Mouse (Mus musculus) heart, embryonic 10.5 days (tissue): ENCODE measurements around the gene B4galt4. TPM values are rescaled to one million over a fixed set of nuclear protein-coding genes. Genes with fewer than 3 reads are reported as not detected.

Experiments
- DNase-seq: peaks from one replicate; pipeline ENCODE4 v3.0.0-alpha.2; 2017; ENCODE audit warnings: low spot score
- H3K27ac ChIP-seq: fragments of 300-500 bp; sonication (generic); 2 replicates; pipeline ENCODE4 v1.5.1; 2016; ENCODE audit warnings: mild to moderate bottlenecking
- H3K27me3 ChIP-seq: fragments of 300-500 bp; sonication (generic); 2 replicates; pipeline ENCODE4 v1.6.1; 2016; ENCODE audit warnings: mild to moderate bottlenecking; ENCODE audit not compliant: poor library complexity, insufficient read depth, severe bottlenecking
- H3K36me3 ChIP-seq: fragments of 300-500 bp; sonication (generic); 2 replicates; pipeline ENCODE4 v1.6.1; 2016; ENCODE audit warnings: mild to moderate bottlenecking, moderate library complexity
- H3K4me1 ChIP-seq: fragments of 300-500 bp; sonication (generic); 2 replicates; pipeline ENCODE4 v1.6.1; 2016; ENCODE audit warnings: mild to moderate bottlenecking
- H3K4me3 ChIP-seq: fragments of 300-500 bp; sonication (generic); 2 replicates; pipeline ENCODE4 v1.5.1; 2016; ENCODE audit warnings: mild to moderate bottlenecking, moderate library complexity
- H3K9me3 ChIP-seq: fragments of 300-500 bp; sonication (generic); 2 replicates; pipeline ENCODE4 v1.6.1; 2016; ENCODE audit warnings: mild to moderate bottlenecking, moderate library complexity
- WGBS: fragments of 180-500 bp; shearing (Covaris S2); methylation state at CpG from one replicate; pipeline ENCODE4 v1.1.7; 2016; 5-methylcytosine and 5-hydroxymethylcytosine counted together
- polyA plus RNA-seq: library from polyadenylated mRNA; unstranded; fragments of >200 nt; fragmentation: Nextera tagmentation; extraction: Ambion mirVana; gene quantifications from 2 replicates; pipeline ENCODE4 v1.2.1, GENCODE M21; 2016

The B4galt4 gene
- polyA plus RNA-seq, 1 experiment from 2014 or later, result 28.5 TPM

- H3K27ac ChIP-seq, result no peak overlapping the region
- no peaks in the 10 kb centered on the region for H3K27me3 ChIP-seq
- H3K36me3 ChIP-seq, result peaks cover 41% of the 10 kb centered on the region
- no peaks in the 10 kb centered on the region for H3K9me3 ChIP-seq
- WGBS, result 89% methylated on average over 6 of the region's 6 CpGs
- DNase-seq, result peak; percentile 61
- H3K4me3 ChIP-seq, result no peak overlapping the region
- peaks cover 18% of the 10 kb centered on the region; the same call in 1 of the 2 replicates for H3K4me1 ChIP-seq
These were observed 18.8 kb downstream of the B4galt4 start for GRCm38 (mm10) chr16:38760834-38761375.

GRCm38 (mm10) chr16:38761972-38762371, 19.9 kb downstream of the B4galt4 start:
- 79% methylated on average over 5 of the region's 5 CpGs for WGBS

DNA sequence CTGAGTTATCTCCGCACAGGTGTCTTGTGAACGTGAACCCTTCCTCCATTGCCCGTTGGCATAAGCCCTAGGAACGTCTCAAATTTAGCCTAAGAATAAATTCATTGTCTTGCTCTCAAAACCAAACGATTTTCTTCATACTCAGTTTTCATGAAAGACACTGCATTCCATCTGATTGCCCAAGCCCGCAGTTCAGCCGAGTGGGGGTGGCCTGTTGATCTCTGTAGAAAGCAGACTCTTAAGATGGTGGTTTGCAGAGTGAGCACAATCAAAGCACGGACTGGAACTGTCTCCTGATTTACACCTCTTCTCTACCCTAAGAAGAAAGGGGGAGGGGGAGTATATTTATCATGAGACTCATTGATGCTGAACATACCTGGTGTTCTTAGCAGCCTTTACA, 20.3 kb downstream of the B4galt4 start:
- H3K4me3 ChIP-seq, result no peak overlapping the region
- 87% methylated on average over 8 of the region's 8 CpGs for WGBS
- no peak for DNase-seq

More at GRCm38 (mm10) chr16:38761972-38762371, 19.9 kb downstream of the B4galt4 start:
- Histone ChIP-seq H3K9me3 (no peaks in the 10 kb centered on the region), H3K27me3 (no peaks in the 10 kb centered on the region), H3K4me3 (no peak overlapping the region), H3K27ac (no peak overlapping the region), H3K4me1 (peaks cover 18% of the 10 kb centered on the region; the same call in 1 of the 2 replicates), H3K36me3 (peaks cover 47% of the 10 kb centered on the region)
- DNase-seq, result no peak

DNA sequence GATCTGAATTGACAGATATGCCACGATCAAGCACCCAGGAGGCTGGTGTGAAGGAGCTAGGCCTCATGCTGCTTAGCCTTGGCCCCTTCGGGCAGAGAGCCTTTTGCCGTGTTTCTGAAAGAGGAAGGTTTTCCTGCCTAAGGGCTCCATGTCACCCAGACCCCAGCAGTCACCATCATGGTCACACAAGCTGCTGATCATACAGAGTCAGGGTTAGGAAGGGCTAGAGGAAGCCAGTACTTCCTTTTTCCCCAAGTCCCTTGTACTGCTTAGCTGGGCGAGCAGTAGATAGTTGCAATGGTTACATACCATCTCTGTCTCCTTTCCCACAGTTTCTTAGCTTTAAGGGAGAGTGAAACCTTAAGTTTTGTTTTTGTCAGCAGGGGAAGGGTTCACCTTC, 21.4 kb downstream of the B4galt4 start:
- Histone ChIP-seq H3K4me1 (peaks cover 9% of the 10 kb centered on the region; the same call in 1 of the 2 replicates), H3K27me3 (no peaks in the 10 kb centered on the region), H3K27ac (peak overlapping the region; percentile 42), H3K9me3 (no peaks in the 10 kb centered on the region), H3K36me3 (peaks cover 49% of the 10 kb centered on the region), H3K4me3 (no peak overlapping the region)
- DNase-seq, result no peak
- 65% methylated on average over 4 of the region's 4 CpGs for WGBS

More for the DNA sequence above, 20.3 kb downstream of the B4galt4 start:
- Histone ChIP-seq H3K4me1 (peaks cover 18% of the 10 kb centered on the region; the same call in 1 of the 2 replicates), H3K9me3 (no peaks in the 10 kb centered on the region), H3K36me3 (peaks cover 49% of the 10 kb centered on the region), H3K27me3 (no peaks in the 10 kb centered on the region), H3K27ac (no peak overlapping the region)

DNA sequence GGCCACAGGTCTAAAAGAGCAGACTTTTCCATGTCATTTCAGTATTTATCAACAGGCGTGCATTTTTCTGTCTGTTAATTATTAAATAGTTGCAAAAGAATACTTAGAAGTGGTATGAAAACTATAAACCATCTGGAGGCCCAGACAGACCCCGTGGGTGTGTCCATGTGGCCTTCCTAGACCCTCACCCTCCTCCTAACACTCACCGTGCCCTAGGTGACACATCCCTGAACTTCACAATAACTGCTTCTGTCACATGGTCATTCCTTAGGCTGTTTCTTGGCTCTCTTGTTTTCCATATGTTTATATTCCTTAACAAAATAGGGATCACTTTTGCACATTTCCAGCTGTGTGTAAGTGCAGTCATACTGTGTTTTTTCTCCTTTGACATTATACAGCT, 24.6 kb downstream of the B4galt4 start:
- H3K27me3 ChIP-seq, result no peaks in the 10 kb centered on the region

GRCm38 (mm10) chr16:38767761-38768160, 25.7 kb downstream of the B4galt4 start:
- Histone ChIP-seq H3K4me3 (no peak overlapping the region), H3K4me1 (peaks cover 9% of the 10 kb centered on the region; the same call in 1 of the 2 replicates), H3K27ac (no peak overlapping the region), H3K27me3 (no peaks in the 10 kb centered on the region), H3K9me3 (no peaks in the 10 kb centered on the region), H3K36me3 (peaks cover 42% of the 10 kb centered on the region)
- no peak for DNase-seq
- WGBS, result 86% methylated on average over 8 of the region's 8 CpGs

More for the DNA sequence above, 24.6 kb downstream of the B4galt4 start:
- no peaks in the 10 kb centered on the region for H3K9me3 ChIP-seq
- WGBS, result 62% methylated on average over 3 of the region's 3 CpGs
- peaks cover 9% of the 10 kb centered on the region; the same call in 1 of the 2 replicates for H3K4me1 ChIP-seq
- no peak for DNase-seq
- H3K4me3 ChIP-seq, result no peak overlapping the region
- H3K36me3 ChIP-seq, result peaks cover 42% of the 10 kb centered on the region
- no peak overlapping the region for H3K27ac ChIP-seq

DNA sequence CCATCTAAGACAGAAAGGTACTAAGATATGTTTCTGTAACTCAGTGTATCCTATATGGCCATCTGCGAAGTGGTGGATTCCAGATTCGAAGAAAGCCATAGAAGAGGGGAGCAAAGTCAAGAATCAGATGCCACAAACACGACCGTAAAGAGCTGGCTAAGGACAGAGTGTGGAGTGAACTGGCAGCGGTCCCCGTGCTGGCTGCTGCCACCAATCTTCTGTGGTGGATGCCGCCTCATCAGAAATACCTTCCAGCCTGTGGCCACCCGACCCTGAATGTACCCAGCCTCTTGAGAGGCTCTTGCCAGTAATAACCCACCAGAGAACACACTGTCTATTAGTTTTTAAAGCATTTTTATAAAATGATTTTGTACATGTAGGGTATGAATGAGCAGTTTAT, 26.3 kb downstream of the B4galt4 start:
- no peaks in the 10 kb centered on the region for H3K27me3 ChIP-seq
- H3K9me3 ChIP-seq, result no peaks in the 10 kb centered on the region
- 92% methylated on average over 8 of the region's 8 CpGs for WGBS
- DNase-seq, result no peak
- H3K27ac ChIP-seq, result no peak overlapping the region
- no peak overlapping the region for H3K4me3 ChIP-seq
- H3K36me3 ChIP-seq, result peaks cover 36% of the 10 kb centered on the region
- peaks cover 5% of the 10 kb centered on the region; the same call in 1 of the 2 replicates for H3K4me1 ChIP-seq

- DNase-seq, result no peak
- Histone ChIP-seq H3K36me3 (peaks cover 31% of the 10 kb centered on the region), H3K9me3 (no peaks in the 10 kb centered on the region), H3K27ac (no peak overlapping the region), H3K4me1 (no peaks in the 10 kb centered on the region), H3K4me3 (no peak overlapping the region), H3K27me3 (no peaks in the 10 kb centered on the region)
- 80% methylated on average over 9 of the region's 9 CpGs for WGBS
These were observed 27.5 kb downstream of the B4galt4 start for GRCm38 (mm10) chr16:38769529-38769928.

DNA sequence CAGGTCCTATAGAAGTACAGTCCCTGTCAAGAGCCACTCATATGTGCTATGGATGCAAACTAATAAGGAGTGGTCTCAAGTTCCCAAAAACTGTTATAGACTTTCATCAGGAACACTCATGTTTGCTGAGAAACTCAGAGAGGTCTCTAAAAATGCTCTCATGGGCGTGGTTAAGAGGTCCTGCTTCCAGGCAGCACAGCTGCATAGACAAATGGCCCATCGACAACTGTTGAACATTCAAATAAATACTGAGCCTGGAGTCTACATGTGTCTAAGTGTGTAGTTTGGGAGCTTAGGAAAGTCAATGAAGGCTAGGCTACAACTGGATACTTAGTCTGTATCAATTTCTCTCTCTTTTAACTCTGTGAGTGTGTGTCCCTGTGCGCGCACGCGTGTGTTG, 29.1 kb downstream of the B4galt4 start:
- Histone ChIP-seq H3K27ac (no peak overlapping the region), H3K27me3 (no peaks in the 10 kb centered on the region), H3K36me3 (peaks cover 28% of the 10 kb centered on the region), H3K9me3 (no peaks in the 10 kb centered on the region), H3K4me3 (no peak overlapping the region), H3K4me1 (no peaks in the 10 kb centered on the region)
- no peak for DNase-seq
- 96% methylated on average over 6 of the region's 6 CpGs for WGBS

GRCm38 (mm10) chr16:38772906-38773496, 30.9 kb downstream of the B4galt4 start:
- Histone ChIP-seq H3K4me1 (no peaks in the 10 kb centered on the region), H3K27ac (no peak overlapping the region), H3K4me3 (no peak overlapping the region), H3K9me3 (no peaks in the 10 kb centered on the region), H3K27me3 (no peaks in the 10 kb centered on the region), H3K36me3 (peaks cover 14% of the 10 kb centered on the region)
- no peak for DNase-seq
- 79% methylated on average over 12 of the region's 12 CpGs for WGBS

DNA sequence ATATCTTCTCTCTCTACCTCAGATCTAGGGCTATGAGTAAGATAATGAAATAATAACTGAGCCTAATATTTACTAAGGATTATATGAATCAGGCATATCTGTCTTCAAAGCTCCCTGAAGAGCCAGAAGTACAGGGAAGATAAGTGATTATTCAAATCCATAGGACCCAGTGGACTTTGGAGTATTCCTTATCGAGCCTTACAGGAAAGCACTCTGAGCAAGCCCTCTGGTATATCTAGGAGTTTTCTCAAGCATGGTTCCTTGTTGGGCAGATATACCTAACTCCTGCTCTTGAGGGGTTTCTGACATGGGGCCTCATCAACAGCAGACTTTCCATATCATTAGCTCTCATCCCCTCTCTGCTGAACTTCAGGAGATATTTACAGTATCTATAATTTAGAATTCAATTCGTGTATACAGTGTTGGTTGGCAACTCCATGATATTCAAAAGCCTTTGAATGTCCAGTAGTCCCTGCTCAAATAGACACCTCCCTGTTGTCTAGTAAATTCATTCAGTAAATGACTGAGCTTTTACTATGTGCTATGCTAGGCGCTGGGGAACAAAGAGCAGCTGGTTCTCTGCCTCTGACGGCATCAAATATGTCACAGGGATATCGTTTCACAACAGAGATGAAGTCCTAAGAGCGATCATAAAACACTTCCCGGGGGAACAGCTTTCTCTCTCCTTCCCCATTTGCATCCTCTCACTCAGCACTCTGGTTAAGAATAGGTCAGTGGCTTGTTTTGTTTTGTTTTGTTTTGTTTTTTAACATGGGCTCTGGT, 33.1 kb downstream of the B4galt4 start:
- H3K27me3 ChIP-seq, result no peaks in the 10 kb centered on the region

GRCm38 (mm10) chr16:38776342-38776741, 34.3 kb downstream of the B4galt4 start:
- H3K4me3 ChIP-seq, result no peak overlapping the region
- 48% methylated on average over 6 of the region's 6 CpGs for WGBS
- no peaks in the 10 kb centered on the region for H3K36me3 ChIP-seq
- no peak overlapping the region for H3K27ac ChIP-seq
- no peaks in the 10 kb centered on the region for H3K27me3 ChIP-seq
- H3K9me3 ChIP-seq, result no peaks in the 10 kb centered on the region
- DNase-seq, result no peak
- no peaks in the 10 kb centered on the region for H3K4me1 ChIP-seq

More for the DNA sequence above, 33.1 kb downstream of the B4galt4 start:
- Histone ChIP-seq H3K36me3 (no peaks in the 10 kb centered on the region), H3K4me3 (no peak overlapping the region), H3K9me3 (no peaks in the 10 kb centered on the region), H3K27ac (no peak overlapping the region), H3K4me1 (no peaks in the 10 kb centered on the region)
- no peak for DNase-seq
- 79% methylated on average over 7 of the region's 7 CpGs for WGBS

DNA sequence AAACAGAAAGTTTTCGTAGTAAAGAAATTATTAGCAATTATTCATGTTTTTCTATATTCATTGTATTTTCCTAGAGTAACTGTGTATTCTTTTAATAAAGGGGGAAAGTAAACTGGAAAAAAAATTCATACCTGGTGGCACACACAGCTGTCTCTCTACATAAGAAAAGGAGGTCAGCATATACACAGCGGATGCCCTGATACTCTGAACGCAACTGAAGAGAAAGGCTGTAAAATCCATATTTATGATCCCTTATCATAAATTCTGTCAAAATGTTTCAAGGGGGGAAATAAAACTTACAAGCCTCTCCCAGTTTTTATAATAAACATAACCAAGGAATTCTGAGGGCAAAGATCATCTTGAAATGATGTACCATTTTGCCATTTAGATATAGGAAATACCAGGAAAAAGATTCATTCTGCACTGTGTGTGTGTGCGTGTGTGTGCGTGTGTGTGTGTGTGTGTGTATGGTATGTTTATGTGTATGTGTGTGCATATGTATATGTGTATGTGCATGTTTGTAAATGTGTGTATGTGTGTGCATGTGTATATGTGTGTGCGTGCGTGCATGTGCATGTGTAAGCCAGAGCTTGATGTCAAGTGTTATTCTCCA, 39.0 kb downstream of the B4galt4 start:
- Histone ChIP-seq H3K36me3 (no peaks in the 10 kb centered on the region), H3K4me1 (peaks cover 11% of the 10 kb centered on the region; the same call in 1 of the 2 replicates), H3K9me3 (no peaks in the 10 kb centered on the region), H3K27me3 (no peaks in the 10 kb centered on the region), H3K4me3 (no peak overlapping the region), H3K27ac (no peak overlapping the region)
- WGBS, result 94% methylated on average over 7 of the region's 7 CpGs
- no peak for DNase-seq
